Mouse (Mus musculus) intestine, embryonic 14.5 days (tissue): ENCODE data around the gene Arhgap19. TPM values are rescaled to one million over a fixed set of nuclear protein-coding genes. Genes with fewer than 3 reads are reported as not detected.
A peak's percentile ranks its signal among the peaks of the same experiment; 100 is the strongest.

ENCODE experiments used
- ATAC-seq: fragments of 200-750 bp; cut with Nextera tagmentation; replicated peaks from 2 replicates; pipeline ENCODE4 v1.8.0; 2017; ENCODE audit warnings: low read depth, moderate number of reproducible peaks, moderate TSS enrichment, moderate library complexity; ENCODE audit not compliant: low FRiP score, low TSS enrichment
- DNase-seq: peaks from one replicate; pipeline ENCODE4 v3.0.0-alpha.2; 2018; ENCODE audit warnings: low spot score
- H3K27ac ChIP-seq: fragments of 300-500 bp; sonication (generic); 2 replicates; pipeline ENCODE4 v1.5.1; 2014; ENCODE audit warnings: low read depth, mild to moderate bottlenecking, control low read depth
- H3K27me3 ChIP-seq: fragments of 300-500 bp; sonication (generic); replicated peaks from 2 replicates; pipeline ENCODE4 v1.6.1; 2014; ENCODE audit warnings: low read length, control low read depth; ENCODE audit not compliant: control insufficient read depth, insufficient read depth
- H3K36me3 ChIP-seq: fragments of 300-500 bp; sonication (generic); 2 replicates; pipeline ENCODE4 v1.6.1; 2014; ENCODE audit warnings: low read length, control low read depth; ENCODE audit not compliant: control insufficient read depth, insufficient read depth
- H3K4me1 ChIP-seq: fragments of 300-500 bp; sonication (generic); replicated peaks from 2 replicates; pipeline ENCODE4 v1.6.1; 2014; ENCODE audit warnings: low read length, control low read depth, mixed read lengths; ENCODE audit not compliant: control insufficient read depth, insufficient read depth
- H3K4me2 ChIP-seq: fragments of 300-500 bp; sonication (generic); 2 replicates; pipeline ENCODE4 v1.6.1; 2014; ENCODE audit warnings: low read length
- H3K4me3 ChIP-seq: fragments of 300-500 bp; sonication (generic); 2 replicates; pipeline ENCODE4 v1.5.1; 2014; ENCODE audit warnings: low read depth, low read length, control low read depth, mixed read lengths
- H3K9ac ChIP-seq: fragments of 300-500 bp; sonication (generic); 2 replicates; pipeline ENCODE4 v1.6.1; 2014; ENCODE audit warnings: mild to moderate bottlenecking, low read length
- H3K9me3 ChIP-seq: fragments of 300-500 bp; sonication (generic); 2 replicates; pipeline ENCODE4 v1.6.1; 2016; ENCODE audit warnings: low read length, control low read depth; ENCODE audit not compliant: control insufficient read depth
- WGBS: fragments of 180-500 bp; shearing (Covaris S2); extraction: QIAGEN DNeasy Blood & Tissue Kit; methylation state at CpG from one replicate; pipeline ENCODE4 v1.1.7; 2014; 5-methylcytosine and 5-hydroxymethylcytosine counted together
- polyA plus RNA-seq: library from polyadenylated mRNA; unstranded; fragments of >200 nt; fragmentation: Nextera tagmentation; extraction: Ambion mirVana; gene quantifications from 2 replicates; pipeline ENCODE4 v1.2.1, GENCODE M21; 2014

Gene Arhgap19
- polyA plus RNA-seq, 1 experiment from 2014 or later = 25.5 TPM

DNA sequence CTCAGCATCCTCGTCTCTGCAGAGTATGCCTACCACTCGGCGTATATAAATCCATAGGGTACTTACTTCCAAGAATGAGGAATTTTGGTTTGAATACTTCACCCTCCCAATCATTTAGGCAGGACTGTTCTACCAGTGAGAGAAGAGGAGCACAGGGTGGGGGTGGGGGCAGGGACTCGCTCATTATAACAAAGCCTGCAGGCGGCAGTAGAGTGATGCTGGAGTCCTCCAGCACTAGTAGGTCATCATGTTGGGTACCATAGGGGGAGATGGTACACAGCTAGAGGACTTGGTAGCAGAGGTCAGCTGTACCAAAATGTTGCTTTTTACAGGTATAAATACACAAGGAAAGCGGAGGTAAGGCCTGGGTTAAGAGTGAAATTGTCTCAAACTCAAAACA, 42.5 kb upstream of the Arhgap19 start:
- no peak for ATAC-seq
- Histone ChIP-seq H3K4me3 (no peak overlapping the region), H3K27me3 (no peaks in the 10 kb centered on the region), H3K27ac (no peak overlapping the region), H3K4me1 (peaks cover 8% of the 10 kb centered on the region), H3K4me2 (no peak overlapping the region), H3K36me3 (no peaks in the 10 kb centered on the region), H3K9me3 (no peaks in the 10 kb centered on the region), H3K9ac (no peak overlapping the region)
- DNase-seq = no peak
- 83% methylated on average over 6 of the region's 6 CpGs for WGBS

DNA sequence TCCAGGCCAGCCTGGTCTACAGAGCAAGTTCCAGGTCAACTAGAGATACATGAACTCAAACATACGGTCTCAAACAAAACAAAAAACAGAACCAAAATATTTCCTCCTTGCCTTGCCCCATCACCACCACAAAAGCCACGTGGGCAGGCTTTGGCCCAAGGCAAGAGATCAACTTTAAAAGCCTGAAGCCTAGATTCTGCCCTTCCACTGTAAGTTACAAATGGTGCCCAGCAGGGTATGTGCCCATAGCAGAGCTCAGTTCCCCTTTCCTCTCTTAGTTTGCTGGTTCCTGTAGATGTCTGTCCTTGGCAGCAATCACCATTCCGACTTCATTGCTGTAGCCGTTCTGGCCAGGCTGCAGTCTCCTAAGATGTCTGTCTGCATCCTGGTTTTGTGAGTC, 40.9 kb upstream of the Arhgap19 start:
- Histone ChIP-seq H3K4me3 (no peak overlapping the region), H3K27me3 (no peaks in the 10 kb centered on the region), H3K4me2 (no peak overlapping the region), H3K4me1 (peaks cover 8% of the 10 kb centered on the region), H3K27ac (no peak overlapping the region), H3K9ac (no peak overlapping the region), H3K36me3 (no peaks in the 10 kb centered on the region), H3K9me3 (no peaks in the 10 kb centered on the region)
- WGBS = 81% methylated on average over 4 of the region's 4 CpGs
- ATAC-seq = no peak
- no peak for DNase-seq

- ATAC-seq (no peak), DNase-seq (no peak)
- peaks cover 8% of the 10 kb centered on the region for H3K4me1 ChIP-seq
- no peak overlapping the region for H3K4me2 ChIP-seq
- H3K9me3 ChIP-seq = no peaks in the 10 kb centered on the region
- no peak overlapping the region for H3K27ac ChIP-seq
- 75% methylated on average over 4 of the region's 4 CpGs for WGBS
- no peak overlapping the region for H3K4me3 ChIP-seq
- H3K27me3 ChIP-seq = no peaks in the 10 kb centered on the region
- no peak overlapping the region for H3K9ac ChIP-seq
- no peaks in the 10 kb centered on the region for H3K36me3 ChIP-seq
Measured at GRCm38 (mm10) chr19:41842196-41842595, 40.3 kb upstream of the Arhgap19 start.

DNA sequence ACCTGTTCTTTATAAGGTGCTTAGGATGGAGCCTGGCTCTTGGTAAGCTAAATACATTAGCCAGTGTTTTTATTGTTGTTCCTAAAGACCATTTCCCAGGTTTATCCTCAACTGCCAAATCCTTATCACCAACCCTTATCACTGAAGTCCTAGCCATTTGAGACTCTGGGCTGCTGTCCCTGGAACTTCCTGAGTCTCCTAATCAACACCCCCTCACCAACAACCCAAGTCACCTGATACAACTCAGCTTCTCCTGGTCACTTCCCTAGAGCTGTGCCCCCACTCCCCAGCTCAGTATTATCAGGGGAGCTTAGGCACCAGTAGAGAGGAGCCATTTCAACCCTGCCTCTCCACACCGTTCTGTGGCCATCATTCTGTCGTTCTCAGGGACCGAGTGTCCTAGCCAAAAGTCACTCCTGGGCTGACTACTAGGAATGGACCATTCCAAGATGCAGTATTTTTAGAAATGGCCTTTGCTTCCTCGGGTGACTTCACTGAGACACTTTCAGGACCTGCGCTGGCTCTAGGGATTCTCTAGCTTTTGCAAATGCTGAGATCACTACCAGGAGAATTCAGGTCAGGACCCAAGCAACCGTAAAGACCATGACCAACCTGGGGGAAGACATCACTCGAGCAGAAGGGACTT, 39.4 kb upstream of the Arhgap19 start:
- no peaks in the 10 kb centered on the region for H3K36me3 ChIP-seq
- peaks cover 2% of the 10 kb centered on the region; the same call in 1 of the 2 replicates for H3K4me1 ChIP-seq
- DNase-seq (no peak), ATAC-seq (no peak)
- no peak overlapping the region for H3K4me2 ChIP-seq
- no peak overlapping the region for H3K4me3 ChIP-seq
- no peaks in the 10 kb centered on the region for H3K27me3 ChIP-seq
- 68% methylated on average over 7 of the region's 7 CpGs for WGBS
- H3K27ac ChIP-seq = no peak overlapping the region
- H3K9me3 ChIP-seq = no peaks in the 10 kb centered on the region
- no peak overlapping the region for H3K9ac ChIP-seq

DNA sequence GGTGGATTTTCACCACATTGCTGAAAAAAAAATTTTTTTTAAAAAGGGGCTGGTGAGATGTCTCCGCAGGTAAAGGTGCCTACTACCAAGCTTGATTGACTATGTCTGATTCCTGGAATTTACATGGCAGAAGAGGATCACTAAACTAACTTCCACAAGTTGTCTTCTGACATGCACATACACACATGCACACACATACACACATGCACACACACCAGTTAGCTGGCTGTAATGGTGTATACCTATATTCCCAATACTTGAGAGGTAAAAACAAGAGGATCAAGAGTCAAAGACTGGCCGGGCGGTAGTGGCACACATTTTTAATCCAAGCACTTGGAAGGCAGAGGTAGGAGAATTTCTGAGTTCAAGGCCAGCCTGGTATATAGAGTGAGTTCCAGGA, 37.8 kb upstream of the Arhgap19 start:
- no peak overlapping the region for H3K4me3 ChIP-seq
- H3K27ac ChIP-seq = no peak overlapping the region
- 91% methylated on average over 3 of the region's 3 CpGs for whole genome bisulfite sequencing
- H3K9ac ChIP-seq = no peak overlapping the region
- no peaks in the 10 kb centered on the region for H3K9me3 ChIP-seq
- no peak for DNase-seq
- H3K27me3 ChIP-seq = no peaks in the 10 kb centered on the region
- ATAC-seq = no peak
- no peaks in the 10 kb centered on the region for H3K4me1 ChIP-seq
- H3K36me3 ChIP-seq = no peaks in the 10 kb centered on the region
- H3K4me2 ChIP-seq = no peak overlapping the region

DNA sequence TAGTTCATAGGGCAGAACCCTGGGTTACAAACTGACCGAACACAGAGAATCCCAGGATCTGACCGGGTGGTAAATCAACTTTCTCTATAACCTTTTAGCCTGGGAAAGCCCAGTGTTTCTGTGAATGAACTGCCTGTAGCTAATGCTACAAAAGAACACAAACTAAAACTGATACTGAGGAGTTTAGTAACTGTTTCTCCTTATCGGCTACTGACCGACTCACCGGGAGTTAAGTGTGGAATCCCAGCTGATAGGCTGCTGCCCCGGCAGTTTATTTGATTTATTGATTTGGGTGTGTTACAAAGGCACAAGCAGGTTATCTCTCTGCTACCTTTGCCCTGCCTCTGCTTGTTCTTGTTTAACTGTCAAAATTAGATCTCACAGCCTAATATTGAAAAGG, 37.0 kb upstream of the Arhgap19 start:
- Histone ChIP-seq H3K27ac (peak overlapping the region; percentile 79), H3K4me1 (no peaks in the 10 kb centered on the region), H3K9ac (no peak overlapping the region), H3K9me3 (no peaks in the 10 kb centered on the region), H3K36me3 (no peaks in the 10 kb centered on the region), H3K4me3 (no peak overlapping the region), H3K27me3 (no peaks in the 10 kb centered on the region), H3K4me2 (peak overlapping the region; percentile 24)
- DNase-seq (no peak), ATAC-seq (no peak)
- 16% methylated on average over 6 of the region's 6 CpGs for WGBS

GRCm38 (mm10) chr19:41837917-41838261, 36.0 kb upstream of the Arhgap19 start:
- Histone ChIP-seq H3K9me3 (no peaks in the 10 kb centered on the region), H3K27me3 (peaks cover 2% of the 10 kb centered on the region), H3K4me3 (no peak overlapping the region), H3K36me3 (no peaks in the 10 kb centered on the region), H3K4me2 (peak overlapping the region; percentile 24), H3K9ac (no peak overlapping the region), H3K4me1 (no peaks in the 10 kb centered on the region), H3K27ac (peak overlapping the region; percentile 79)
- ATAC-seq (peak; percentile 13; the same call in 1 of the 2 replicates), DNase-seq (no peak)
- WGBS = 39% methylated on average over 4 of the region's 4 CpGs

- H3K9me3 ChIP-seq = no peaks in the 10 kb centered on the region
- DNase-seq = no peak
- peak overlapping the region; percentile 22 for H3K4me2 ChIP-seq
- no peak overlapping the region for H3K9ac ChIP-seq
- H3K27ac ChIP-seq = peak overlapping the region; percentile 79; the same call in 1 of the 2 replicates
- 32% methylated on average over 9 of the region's 9 CpGs for WGBS
- H3K27me3 ChIP-seq = peaks cover 7% of the 10 kb centered on the region
- H3K4me1 ChIP-seq = no peaks in the 10 kb centered on the region
- ATAC-seq = no peak
- H3K36me3 ChIP-seq = no peaks in the 10 kb centered on the region
- H3K4me3 ChIP-seq = no peak overlapping the region
Measured at GRCm38 (mm10) chr19:41837194-41837916, 35.5 kb upstream of the Arhgap19 start.

GRCm38 (mm10) chr19:41836719-41837118, 34.9 kb upstream of the Arhgap19 start:
- DNase-seq (no peak), ATAC-seq (no peak)
- no peak overlapping the region for H3K4me3 ChIP-seq
- no peak overlapping the region for H3K9ac ChIP-seq
- H3K4me1 ChIP-seq = no peaks in the 10 kb centered on the region
- H3K9me3 ChIP-seq = no peaks in the 10 kb centered on the region
- H3K36me3 ChIP-seq = no peaks in the 10 kb centered on the region
- H3K27ac ChIP-seq = no peak overlapping the region
- 39% methylated on average over 3 of the region's 3 CpGs for WGBS
- no peak overlapping the region for H3K4me2 ChIP-seq
- peaks cover 13% of the 10 kb centered on the region for H3K27me3 ChIP-seq
